Mouse (Mus musculus): ENCODE results near the gene Pold3.

GRCm38 (mm10) chr7:100128262-100129041, 7.1 kb upstream of the Pold3 start:
- TF ChIP-seq POLR2A (IDR thresholded peaks at IDR 0.05; ENCODE audit: insufficient read depth, low read depth, low read length) = no peak
- no peak for TF ChIP-seq CTCF (IDR thresholded peaks at IDR 0.05; ENCODE audit: insufficient read depth, low read depth, low read length)

All from olfactory bulb, adult 2 months (tissue).